19 mouse cellular contexts compared by ENCODE assay signal in the genomic region with DNA sequence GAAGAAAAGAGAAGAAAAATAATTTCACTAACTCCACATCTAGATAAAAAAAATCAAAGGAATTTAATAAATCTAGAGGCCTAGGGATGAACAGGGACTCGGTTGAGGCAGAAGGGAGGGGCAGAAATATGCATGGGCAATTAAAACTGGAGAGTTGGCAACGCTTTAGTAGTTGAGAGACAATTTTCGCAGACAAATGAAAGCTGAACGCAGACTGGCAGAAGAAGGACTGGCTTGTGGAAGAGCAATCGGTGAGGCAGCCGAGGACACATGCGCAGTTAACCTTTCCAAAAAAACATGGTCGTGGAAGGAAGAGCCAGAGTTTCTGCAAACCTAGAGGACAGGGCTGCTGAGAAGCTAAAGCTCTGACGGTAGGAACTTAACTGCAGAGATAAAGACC.
DNase-seq lines count a peak whose midpoint lies in the region; ATAC-seq and TF ChIP-seq lines count a peak whose summit lies in the region.
"Had no signal": no experiment of that assay in that cellular context is flagged by ENCODE, and none has a peak within 500 bp of the region (broad histone marks: within the 10 kb centered on the region; RNA-seq: fewer than 3 reads in every experiment).

No protein-coding gene starts in this region.

- no peaks in the 10 kb centered on the region for H3K36me3 ChIP-seq in heart, embryonic 10.5 days
- no peaks in the 10 kb centered on the region for H3K36me3 ChIP-seq in lung, postnatal 0 days (ENCODE audit: insufficient read depth, low read length)
- no peaks in the 10 kb centered on the region for H3K36me3 ChIP-seq in forebrain, postnatal 0 days (ENCODE audit: insufficient read depth)
- no peaks in the 10 kb centered on the region for H3K36me3 ChIP-seq in stomach, postnatal 0 days (ENCODE audit: control insufficient read depth, insufficient read depth, low read length)
- H3K36me3 ChIP-seq: embryonic facial prominence, embryonic 15.5 days; limb, embryonic 13.5 days; neural tube, embryonic 12.5 days had no signal

- no peak for ATAC-seq in lung, postnatal 0 days
- ATAC-seq in forebrain, postnatal 0 days = peak; percentile 66
- ATAC-seq in stomach, postnatal 0 days (ENCODE audit: low FRiP score, low TSS enrichment) = no peak
- ATAC-seq: hindbrain, embryonic 16.5 days had no signal

- no peak overlapping the region for H3K9ac ChIP-seq in lung, postnatal 0 days (replicated peaks; ENCODE audit: low read depth)
- H3K9ac ChIP-seq in forebrain, postnatal 0 days = no peak overlapping the region
- no peak overlapping the region for H3K9ac ChIP-seq in stomach, postnatal 0 days (ENCODE audit: low read length)
- H3K9ac ChIP-seq: embryonic facial prominence, embryonic 15.5 days; limb, embryonic 13.5 days; liver, embryonic 14.5 days; neural tube, embryonic 12.5 days had no signal

- H3K27me3 ChIP-seq in heart, embryonic 10.5 days (ENCODE audit: insufficient read depth, poor library complexity, severe bottlenecking) = peaks cover 38% of the 10 kb centered on the region
- no peaks in the 10 kb centered on the region for H3K27me3 ChIP-seq in lung, postnatal 0 days (replicated peaks; ENCODE audit: insufficient read depth, low read length)
- no peaks in the 10 kb centered on the region for H3K27me3 ChIP-seq in forebrain, postnatal 0 days (ENCODE audit: insufficient read depth, low read length)
- no peaks in the 10 kb centered on the region for H3K27me3 ChIP-seq in stomach, postnatal 0 days (ENCODE audit: control insufficient read depth, insufficient read depth, low read length)
- H3K27me3 ChIP-seq: embryonic facial prominence, embryonic 15.5 days; limb, embryonic 13.5 days; neural tube, embryonic 12.5 days had no signal

- no peak for TF ChIP-seq CTCF in lung, postnatal 0 days (IDR thresholded peaks at IDR 0.05)
- no peak for TF ChIP-seq CTCF in forebrain, postnatal 0 days (IDR thresholded peaks at IDR 0.05; ENCODE audit: low read depth)
- no peak for TF ChIP-seq CTCF in stomach, postnatal 0 days (IDR thresholded peaks at IDR 0.05; ENCODE audit: low read depth)

- no peak overlapping the region for H3K4me2 ChIP-seq in lung, postnatal 0 days (replicated peaks; ENCODE audit: low read depth, low read length)
- no peak overlapping the region for H3K4me2 ChIP-seq in forebrain, postnatal 0 days (ENCODE audit: low read depth)
- H3K4me2 ChIP-seq in stomach, postnatal 0 days (replicated peaks; ENCODE audit: low read depth) = no peak overlapping the region
- H3K4me2 ChIP-seq: embryonic facial prominence, embryonic 15.5 days; limb, embryonic 13.5 days; neural tube, embryonic 12.5 days had no signal

- intact Hi-C loops in heart, postnatal 14 days (cut with DNase I) = loop anchor here (5.0 kb wide), 1 partner anchor 108 kb away; the partner anchor contains the start of gene Cav1

- H3K9me3 ChIP-seq in heart, embryonic 10.5 days = no peaks in the 10 kb centered on the region
- no peaks in the 10 kb centered on the region for H3K9me3 ChIP-seq in lung, postnatal 0 days (ENCODE audit: low read length)
- H3K9me3 ChIP-seq in forebrain, postnatal 0 days (ENCODE audit: low read length) = no peaks in the 10 kb centered on the region
- no peaks in the 10 kb centered on the region for H3K9me3 ChIP-seq in stomach, postnatal 0 days (ENCODE audit: control insufficient read depth, low read length)
- H3K9me3 ChIP-seq: embryonic facial prominence, embryonic 15.5 days; limb, embryonic 13.5 days; neural tube, embryonic 12.5 days had no signal

- WGBS in heart, embryonic 10.5 days = 63% methylated on average over 9 of the region's 9 CpGs
- 61% methylated on average over 9 of the region's 9 CpGs for WGBS in lung, postnatal 0 days
- WGBS in forebrain, postnatal 0 days = 38% methylated on average over 9 of the region's 9 CpGs
- 61% methylated on average over 9 of the region's 9 CpGs for WGBS in stomach, postnatal 0 days

- H3K27ac ChIP-seq in heart, embryonic 10.5 days = 0 out of 2 replicates have a peak overlapping the region, but pooled peaks have one; percentile 52
- H3K27ac ChIP-seq in lung, postnatal 0 days (ENCODE audit: low read length) = 0 out of 2 replicates have a peak overlapping the region, but pooled peaks have one; percentile 83
- H3K27ac ChIP-seq in forebrain, postnatal 0 days (ENCODE audit: low read depth, low read length) = no peak overlapping the region
- H3K27ac ChIP-seq in stomach, postnatal 0 days (replicated peaks) = peak overlapping the region; percentile 26; the same call in 1 of the 2 replicates
- H3K27ac ChIP-seq: embryonic facial prominence, embryonic 15.5 days; limb, embryonic 13.5 days; liver, embryonic 14.5 days; neural tube, embryonic 12.5 days had no signal

- DNase-seq in heart, embryonic 10.5 days (ENCODE audit: low spot score) = no peak
- no peak for DNase-seq in heart, postnatal 14 days
- DNase-seq in lung, postnatal 0 days (ENCODE audit: low spot score) = no peak
- no peak for DNase-seq in lung, postnatal 14 days
- peak; percentile 51 for DNase-seq in forebrain, postnatal 0 days
- no peak for DNase-seq in stomach, postnatal 0 days (ENCODE audit: low spot score)
- no peak for DNase-seq in frontal cortex, postnatal 10 days (ENCODE audit: low spot score in 2 of 2)
- DNase-seq: adrenal gland, postnatal 36 days; embryo, embryonic 11 days; gastrocnemius, postnatal 10 days; kidney, adult 18-20 months; kidney, postnatal 10 days; lung, postnatal 10 days; right cerebral cortex, postnatal 14 days had no signal

- no peak for TF ChIP-seq EP300 in lung, postnatal 0 days (IDR thresholded peaks at IDR 0.05)
- TF ChIP-seq EP300 in stomach, postnatal 0 days (optimal IDR thresholded peaks at IDR 0.05) = no peak

- H3K4me3 ChIP-seq in heart, embryonic 10.5 days = no peak overlapping the region
- no peak overlapping the region for H3K4me3 ChIP-seq in lung, postnatal 0 days (ENCODE audit: low read depth, low read length)
- H3K4me3 ChIP-seq in forebrain, postnatal 0 days (ENCODE audit: low read depth, low read length) = no peak overlapping the region
- no peak overlapping the region for H3K4me3 ChIP-seq in stomach, postnatal 0 days (ENCODE audit: low read depth, low read length)
- H3K4me3 ChIP-seq: embryonic facial prominence, embryonic 15.5 days; limb, embryonic 13.5 days; neural tube, embryonic 12.5 days had no signal

- peaks cover 5% of the 10 kb centered on the region; the same call in 1 of the 2 replicates for H3K4me1 ChIP-seq in heart, embryonic 10.5 days
- H3K4me1 ChIP-seq in lung, postnatal 0 days (ENCODE audit: insufficient read depth, low read depth, low read length) = peaks cover 6% of the 10 kb centered on the region; the same call in 1 of the 2 replicates
- no peaks in the 10 kb centered on the region for H3K4me1 ChIP-seq in forebrain, postnatal 0 days (ENCODE audit: insufficient read depth)
- no peaks in the 10 kb centered on the region for H3K4me1 ChIP-seq in stomach, postnatal 0 days (replicated peaks; ENCODE audit: control insufficient read depth, insufficient read depth)
- H3K4me1 ChIP-seq: embryonic facial prominence, embryonic 15.5 days; limb, embryonic 13.5 days; neural tube, embryonic 12.5 days had no signal
